Mouse (Mus musculus) B cell, adult 2 months (primary cell): ENCODE results near the gene Gon4l.
A peak's percentile ranks its signal among the peaks of the same experiment; 100 is the strongest.

Experiments
- DNase-seq, 2 experiments: peaks; one replicate each; pipeline ENCODE4 v3.0.0; 2022

The Gon4l gene

DNA sequence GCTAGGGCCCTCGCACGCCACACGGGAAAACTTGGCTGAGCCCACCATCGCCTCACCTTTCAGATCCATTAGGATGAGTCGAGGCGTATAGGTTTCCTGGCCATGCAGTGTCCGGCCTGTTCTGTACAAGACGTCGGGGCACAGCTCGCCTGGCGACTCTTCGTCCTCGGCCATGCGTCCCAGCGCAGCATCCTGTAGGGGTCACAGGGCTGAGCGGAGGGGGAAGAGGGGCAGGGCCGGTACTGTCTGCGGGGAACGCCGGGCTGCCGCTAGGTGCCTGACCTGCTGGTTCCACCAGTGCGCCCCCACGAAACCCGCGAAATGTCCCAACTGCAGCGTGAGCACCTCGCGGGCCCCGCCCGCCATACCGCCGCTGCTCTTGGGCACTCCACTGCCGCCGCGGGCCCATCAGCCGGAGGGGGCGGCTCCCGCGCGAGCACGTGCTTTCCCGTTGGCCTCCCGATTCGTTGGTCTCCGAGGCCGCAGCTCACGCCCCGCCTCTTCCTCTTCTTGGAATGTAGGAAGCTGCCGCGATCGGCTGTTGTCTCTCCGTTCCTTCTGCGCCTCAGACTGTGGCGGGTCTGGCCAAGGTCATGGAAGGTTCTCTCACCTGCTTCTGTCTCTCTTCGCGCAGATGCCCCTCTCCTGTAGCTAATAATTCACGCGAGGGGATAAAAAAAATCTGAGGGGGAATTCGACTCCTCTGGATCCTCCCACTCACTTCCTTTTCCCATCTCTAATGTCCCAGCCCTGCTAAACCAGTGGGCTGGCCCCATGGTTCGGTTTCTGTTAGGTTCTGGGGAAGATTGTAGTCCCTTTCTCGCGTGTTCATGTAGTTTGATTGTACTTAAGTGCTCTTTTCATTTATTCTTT lies 78.7 kb downstream of the Gon4l start, which contains the start of gene Msto1:
TSS of gene Msto1 (minus strand) at position 489 of the 873 bp plus-strand sequence.
- DNase-seq: peak; percentile 94 to 95

DNA sequence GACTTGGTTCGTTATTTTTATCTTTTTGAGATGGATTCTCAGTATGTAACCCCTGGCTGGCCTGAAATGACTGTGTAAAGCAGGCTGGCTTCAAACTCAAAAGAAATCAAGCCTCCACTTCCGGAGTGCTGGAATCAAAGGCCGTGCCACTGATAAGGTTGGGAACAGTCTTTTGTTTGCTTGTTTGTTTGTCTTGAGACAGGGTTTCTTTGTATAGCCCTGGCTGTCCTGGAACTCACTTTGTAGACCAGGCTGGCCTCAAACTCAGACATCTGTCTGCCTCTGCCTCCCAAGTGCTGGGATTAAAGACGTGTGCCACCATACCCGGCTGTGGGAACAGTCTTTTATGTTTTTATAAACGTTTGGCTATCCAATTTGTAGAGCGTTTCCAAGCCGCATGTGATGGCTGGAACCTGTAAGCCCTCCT lies 79.4 kb downstream of the Gon4l start:
- no peak for DNase-seq

DNA sequence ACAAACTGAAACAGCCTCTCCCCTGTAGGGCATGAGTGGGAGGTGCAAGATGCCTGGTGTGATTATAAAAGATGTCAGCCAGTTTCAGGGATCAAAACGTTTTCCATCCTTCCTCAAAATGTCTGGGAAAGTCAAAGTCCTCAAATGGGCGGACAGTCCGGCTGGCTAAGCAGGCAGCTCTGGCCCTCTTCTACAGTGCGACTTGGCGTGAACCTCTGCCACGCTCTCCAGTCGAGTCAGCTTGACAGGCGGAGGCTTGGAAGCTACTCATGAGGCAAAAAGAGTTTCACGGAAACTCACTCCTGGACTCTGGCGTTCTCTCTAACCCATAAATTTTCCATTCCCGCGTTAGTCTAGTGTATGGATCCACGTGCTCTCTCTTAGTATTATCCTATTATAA lies 84.0 kb downstream of the Gon4l start:
- no peak for DNase-seq

DNA sequence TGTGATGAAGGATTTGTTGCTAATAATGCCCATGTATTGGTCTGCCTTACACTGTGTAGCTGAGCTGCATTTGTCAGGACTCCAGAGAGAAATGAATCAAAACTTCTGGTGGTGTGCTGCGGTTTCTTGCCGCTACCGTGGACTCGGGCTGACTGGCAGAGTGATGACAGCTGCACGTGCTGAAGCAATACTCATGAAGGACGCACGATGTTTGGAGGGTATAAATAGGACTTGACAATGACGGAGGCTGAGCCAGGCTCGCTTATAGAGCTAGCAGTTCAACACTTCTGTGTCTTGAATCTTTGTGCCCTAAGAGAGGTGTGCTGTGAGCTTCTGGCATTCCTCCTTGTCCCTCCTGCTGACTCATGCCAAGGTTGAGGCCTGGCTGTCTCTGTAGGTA lies 86.4 kb downstream of the Gon4l start:
- DNase-seq: no peak

DNA sequence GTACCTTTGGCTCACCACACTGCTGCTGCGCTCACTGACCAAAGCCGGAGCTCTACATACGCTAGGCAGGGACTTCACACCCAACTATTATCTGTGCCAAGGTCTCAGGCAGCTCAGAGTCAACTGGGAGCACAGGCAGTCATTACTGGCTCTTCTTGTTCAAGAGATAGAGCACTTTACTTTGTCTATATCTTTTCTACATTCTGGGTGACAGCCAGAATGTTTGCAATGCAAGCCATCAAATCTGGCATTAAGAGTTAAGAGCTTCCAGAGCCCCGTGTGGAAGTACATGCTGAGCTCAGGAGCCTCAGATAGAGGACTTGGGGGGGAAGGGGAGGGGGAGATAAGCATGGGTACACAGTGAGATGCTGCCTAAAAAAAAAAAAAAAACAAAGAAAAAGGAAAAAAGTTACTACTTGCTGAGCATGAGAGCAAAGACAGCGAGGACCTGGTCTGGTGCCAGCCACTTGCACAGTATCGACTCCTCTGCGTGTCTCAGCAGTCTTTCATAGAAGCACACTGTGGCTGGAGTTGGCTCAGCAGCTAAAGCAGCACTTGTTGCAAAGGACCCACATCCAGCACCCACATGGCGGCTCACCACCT lies 89.1 kb downstream of the Gon4l start:
- no peak for DNase-seq

DNA sequence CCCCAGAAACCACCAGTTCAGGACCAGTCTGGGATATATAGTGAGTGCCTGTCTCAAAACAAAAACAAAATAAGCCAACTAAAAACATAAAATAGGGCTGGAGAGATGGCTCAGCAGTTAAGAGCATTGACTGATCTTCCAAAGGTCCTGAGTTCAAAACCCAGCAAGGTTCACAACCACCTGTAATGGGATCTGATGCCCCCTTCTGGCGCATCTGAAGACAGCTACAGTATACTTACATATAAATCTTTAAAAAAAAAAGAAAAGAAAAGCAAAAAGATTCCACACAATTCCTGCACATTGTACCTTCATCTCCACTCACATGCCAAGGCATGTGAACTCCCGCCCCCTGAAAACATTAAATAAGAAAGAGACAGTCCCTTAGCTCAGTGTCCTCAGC lies 90.6 kb downstream of the Gon4l start:
- DNase-seq: no peak

DNA sequence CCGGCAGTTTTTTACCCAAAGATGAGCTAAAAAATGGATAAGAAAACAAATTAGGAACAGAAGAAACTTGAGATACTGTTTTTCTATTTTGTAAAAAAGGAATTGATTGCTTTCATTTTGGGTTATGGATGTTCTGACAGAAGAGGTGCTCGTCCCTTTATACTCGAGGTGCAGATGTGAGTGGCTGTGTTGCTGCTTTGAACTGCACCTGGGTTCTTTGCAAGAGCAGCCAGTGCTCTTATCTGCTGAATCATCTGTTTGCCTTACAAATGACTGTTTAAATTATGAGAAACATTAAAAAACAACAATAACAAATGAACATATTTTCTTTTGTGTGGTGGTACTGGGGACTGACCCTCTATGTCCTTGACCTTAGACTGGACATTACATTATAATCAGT lies 94.5 kb downstream of the Gon4l start:
- DNase-seq: no peak

DNA sequence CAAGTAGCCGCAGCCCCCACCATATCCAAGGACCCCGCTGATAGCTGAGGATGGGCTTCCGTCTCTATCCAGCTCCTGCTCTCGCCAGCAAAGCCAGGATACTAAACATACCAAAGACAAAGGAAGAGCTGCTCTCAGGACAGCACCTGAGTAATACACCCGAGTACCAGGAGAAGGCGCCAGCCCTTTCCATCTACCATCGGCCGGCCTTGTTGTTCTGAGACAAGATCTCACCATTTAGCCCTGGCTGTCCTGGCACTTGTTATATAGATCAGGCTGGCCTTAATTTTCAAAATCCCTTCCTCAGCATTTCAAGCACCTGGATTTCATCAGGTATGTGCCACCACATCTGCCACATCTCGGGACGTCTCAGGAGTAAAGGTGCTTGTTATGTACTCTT lies 104.0 kb downstream of the Gon4l start:
- peak; percentile 8 to 19 for DNase-seq

DNA sequence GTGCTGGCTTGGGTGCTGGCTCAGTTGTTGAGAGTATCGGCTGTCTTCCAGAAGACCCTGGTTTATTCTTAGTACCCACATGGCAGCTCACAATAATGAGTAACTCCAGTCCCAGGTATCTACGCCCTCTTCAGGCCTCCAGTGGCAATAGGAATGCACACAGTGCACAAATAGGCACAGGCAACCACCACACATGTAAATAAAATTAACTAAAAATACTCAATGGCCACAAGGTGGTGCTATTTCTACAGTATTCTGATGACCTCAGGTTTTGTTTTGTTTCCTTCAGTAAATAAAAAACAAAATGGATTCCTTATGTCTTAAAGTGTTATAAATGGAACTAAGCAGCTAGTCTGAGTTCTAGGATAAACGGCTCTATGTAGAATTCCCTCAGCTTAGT lies 104.7 kb downstream of the Gon4l start:
- peak; percentile 40 to 49 for DNase-seq

DNA sequence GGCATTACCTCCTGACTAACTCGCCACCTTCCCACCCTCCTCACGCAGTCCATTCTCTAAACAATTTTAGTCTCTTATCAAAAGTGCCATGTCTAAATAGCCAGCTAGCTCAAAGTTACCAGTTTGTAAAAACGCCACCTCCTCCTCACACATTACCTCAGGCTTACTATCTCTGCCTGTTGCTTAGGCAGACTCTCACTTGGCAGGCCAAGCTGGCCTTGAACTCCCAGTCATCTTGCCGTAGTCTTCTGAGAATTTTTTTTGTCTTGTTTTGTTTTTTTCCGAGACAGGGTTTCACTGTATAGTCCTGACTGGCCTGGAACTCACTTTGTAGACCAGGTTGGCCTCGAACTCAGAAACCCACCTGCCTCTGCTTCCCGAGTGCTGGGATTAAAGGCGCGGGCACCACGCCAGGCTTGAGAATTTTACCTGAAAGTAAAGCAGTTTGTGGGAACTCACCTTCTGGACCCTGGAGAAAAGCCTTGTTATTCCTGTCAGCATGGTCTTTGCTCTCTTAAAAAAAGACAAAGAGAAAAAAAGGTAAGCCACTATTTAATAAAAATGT lies 107.4 kb downstream of the Gon4l start:
- DNase-seq: no peak

DNA sequence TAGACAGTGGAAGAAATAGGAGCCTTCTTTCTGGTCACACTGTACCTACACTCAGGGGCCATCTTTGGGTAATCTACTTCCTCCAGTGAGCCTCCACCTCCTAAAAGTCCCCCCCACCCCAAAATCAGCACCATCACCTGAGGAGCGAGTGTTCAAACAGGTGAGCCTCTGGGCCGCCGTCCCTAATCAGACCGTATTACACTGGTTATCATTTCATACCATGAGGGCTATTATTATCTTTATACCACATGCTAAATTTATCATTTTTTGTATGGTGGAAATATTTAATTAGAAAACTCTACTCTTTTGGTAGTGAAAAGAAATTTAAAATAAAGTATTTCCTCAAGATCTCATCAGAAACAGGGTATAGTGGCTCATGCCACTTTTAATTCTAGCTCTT lies 109.1 kb downstream of the Gon4l start:
- no peak for DNase-seq

DNA sequence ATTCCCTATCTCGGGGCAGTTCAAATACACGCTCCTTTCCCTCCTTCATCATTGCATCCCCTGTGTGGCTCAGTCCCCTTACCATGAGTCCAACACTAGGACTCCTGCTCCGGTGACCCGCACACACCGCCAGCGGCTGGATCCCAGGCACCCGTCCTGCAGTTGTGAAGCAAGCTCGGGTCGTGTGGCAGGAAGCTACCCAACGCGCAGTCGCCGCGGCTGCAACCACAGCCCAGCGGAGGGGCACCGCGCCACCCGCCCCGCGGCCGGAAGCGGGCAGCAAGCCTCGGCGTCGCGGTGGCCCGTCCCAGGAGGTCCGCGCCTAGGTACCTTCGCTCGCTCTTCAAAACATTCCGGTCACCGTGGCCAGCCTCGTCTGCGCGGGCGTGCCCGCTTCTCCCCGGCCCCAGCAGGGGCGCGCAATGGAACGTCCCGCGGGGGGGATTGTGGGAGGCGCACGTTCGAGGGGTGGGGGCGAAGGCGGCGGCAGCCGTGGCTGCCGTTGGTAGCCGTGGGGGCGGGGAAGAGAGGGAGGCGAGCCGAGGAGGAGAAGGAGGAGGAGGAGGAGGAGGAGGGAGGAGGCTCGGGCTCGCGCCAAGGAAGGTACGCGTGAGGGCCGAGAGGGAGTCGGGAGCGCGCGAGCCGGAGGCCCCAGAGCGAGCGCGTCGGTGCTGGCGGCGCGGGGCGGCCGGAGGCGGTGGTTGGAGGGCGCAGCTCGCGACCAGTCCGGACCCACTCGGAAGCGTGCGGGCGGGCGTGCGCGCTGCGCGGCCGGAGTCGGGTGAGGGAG lies 115.0 kb downstream of the Gon4l start:
- DNase-seq: peak; percentile 85 to 86

DNA sequence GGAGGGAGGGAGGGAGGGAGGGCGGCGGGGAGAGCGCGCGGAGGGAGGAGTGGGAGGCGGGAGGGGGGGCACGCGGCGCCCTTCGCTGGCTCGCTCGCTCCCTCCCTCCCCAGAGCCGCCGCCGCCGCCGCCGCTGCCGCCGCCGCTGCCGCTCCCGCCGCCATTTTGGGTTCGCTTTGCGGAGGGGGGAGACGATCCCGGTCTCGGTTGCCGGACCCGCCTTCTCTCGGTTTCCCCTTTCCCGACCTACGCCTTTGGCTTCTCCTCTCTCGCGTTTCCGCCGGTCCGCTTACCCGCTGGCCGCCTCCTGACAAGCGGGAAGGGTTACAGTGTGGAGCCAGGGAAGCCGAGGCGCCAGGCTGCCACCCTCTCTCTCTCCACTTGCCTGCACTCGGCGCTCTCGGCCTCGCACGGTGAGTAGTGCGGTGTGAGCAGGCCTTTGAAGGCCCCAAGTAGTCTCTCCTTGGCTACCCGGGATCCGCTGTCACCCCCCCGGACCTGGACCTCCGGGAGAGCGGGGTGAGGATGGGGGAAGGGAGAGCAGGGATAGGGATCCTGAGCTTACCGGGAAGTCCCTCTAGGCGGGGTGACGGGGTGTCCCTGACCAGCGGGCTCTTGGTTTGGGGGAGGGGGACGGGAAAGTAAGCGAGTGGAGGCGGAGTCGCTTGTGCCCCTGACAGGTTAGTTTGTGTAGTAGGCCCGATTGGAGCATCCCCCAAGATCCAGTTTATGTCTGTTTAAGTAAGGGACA lies 115.7 kb downstream of the Gon4l start, which contains the start of the genes Ash1l and Dap3:
TSS of gene Ash1l (plus strand) at position 47 of the 751 bp plus-strand sequence.
TSS of gene Dap3 (minus strand) at position 606 of the 751 bp plus-strand sequence.
- DNase-seq: peak; percentile 84 to 89

DNA sequence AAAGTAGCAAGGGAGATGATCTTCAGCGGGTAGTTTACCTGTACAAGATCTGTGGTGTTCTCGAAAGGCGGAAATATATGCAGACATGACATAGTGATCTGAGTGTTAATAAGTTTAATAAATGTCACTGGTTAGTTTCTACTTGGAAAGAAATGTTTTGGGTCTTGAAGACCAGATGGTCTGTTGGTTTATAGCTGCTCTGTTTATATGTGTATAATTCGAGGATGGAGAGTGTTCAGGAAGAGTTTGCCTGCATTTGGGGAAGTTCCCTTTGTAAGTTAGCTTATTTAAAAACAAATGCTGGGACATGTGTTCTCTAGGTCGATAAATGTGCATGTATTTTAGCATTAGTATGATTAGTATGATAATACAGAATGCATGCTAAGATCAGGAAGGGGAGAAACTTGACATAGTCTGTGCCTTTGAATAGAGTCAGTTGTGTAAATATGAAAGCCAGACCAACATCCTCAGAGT lies 116.3 kb downstream of the Gon4l start:
- DNase-seq: no peak

DNA sequence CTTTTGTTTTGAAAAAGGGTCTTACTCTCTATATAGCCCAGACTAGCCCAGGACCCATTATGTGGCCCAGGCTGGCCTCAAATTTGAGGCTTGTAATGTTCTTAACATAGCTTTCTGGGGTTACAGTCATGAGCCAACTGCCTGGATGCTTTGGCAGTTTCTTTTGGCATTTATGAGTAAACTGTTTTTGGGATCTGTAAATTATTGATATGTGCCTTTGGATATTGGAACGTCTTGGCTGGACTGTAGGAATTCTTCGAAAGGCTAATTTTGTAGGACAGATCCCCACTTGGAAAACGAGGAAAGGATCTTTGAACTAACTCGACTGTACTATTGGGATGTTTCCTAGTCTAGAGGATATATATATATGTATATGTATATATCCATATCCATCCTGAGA lies 118.2 kb downstream of the Gon4l start:
- no peak for DNase-seq

DNA sequence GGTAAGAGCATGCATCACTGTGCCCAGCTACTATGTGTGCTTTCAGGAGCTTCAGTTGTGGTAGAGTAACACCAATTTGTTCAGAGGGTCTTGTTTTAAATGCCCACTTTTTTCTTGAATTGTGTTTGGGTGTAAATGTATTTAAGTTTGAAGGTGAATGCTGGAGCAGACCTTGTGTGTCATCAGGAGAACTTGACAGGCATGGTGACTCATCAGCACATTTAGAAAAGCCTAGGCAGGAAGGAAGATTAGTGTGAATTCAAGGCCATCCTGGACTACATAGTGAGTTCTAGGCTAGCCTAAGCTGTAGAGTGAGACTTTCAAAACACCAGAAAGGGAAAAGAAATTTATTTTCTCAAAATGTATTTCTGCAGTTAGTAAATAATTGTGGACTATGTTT lies 118.7 kb downstream of the Gon4l start:
- no peak for DNase-seq
